Mouse (Mus musculus) skeletal muscle tissue, adult 2 months (tissue): Measurements from ENCODE around the gene Adh1.

Experiments
- DNase-seq: peaks from one replicate; pipeline ENCODE4 v3.0.0-alpha.2; 2012; ENCODE audit warnings: low read depth, low spot score

The Adh1 gene

GRCm38 (mm10) chr3:138260721-138261669 lies at the start of gene Adh1:
Adh1 (plus strand) TSS chr3:138260991.
- DNase-seq: no peak

GRCm38 (mm10) chr3:138212431-138212951 lies 48.3 kb upstream of the Adh1 start:
- DNase-seq: no peak

- no peak for DNase-seq
These were observed 45.3 kb upstream of the Adh1 start for GRCm38 (mm10) chr3:138215395-138215989.

- no peak for DNase-seq
These were observed 44.7 kb upstream of the Adh1 start for GRCm38 (mm10) chr3:138216091-138216490.

- no peak for DNase-seq
These were observed 43.0 kb upstream of the Adh1 start, which contains the start of gene Adh7 for GRCm38 (mm10) chr3:138217631-138218264. Adh7 (plus strand) TSS chr3:138217760.

- DNase-seq: no peak
These were observed 39.7 kb upstream of the Adh1 start for GRCm38 (mm10) chr3:138221116-138221515.

- no peak for DNase-seq
These were observed 38.3 kb upstream of the Adh1 start for GRCm38 (mm10) chr3:138222511-138222910.

- peak; percentile 57 for DNase-seq
These were observed 37.8 kb upstream of the Adh1 start for GRCm38 (mm10) chr3:138222952-138223351.

GRCm38 (mm10) chr3:138224363-138224954 lies 36.3 kb upstream of the Adh1 start:
- no peak for DNase-seq

GRCm38 (mm10) chr3:138225331-138225730 lies 35.5 kb upstream of the Adh1 start:
- no peak for DNase-seq

- no peak for DNase-seq
These were observed 34.9 kb upstream of the Adh1 start for GRCm38 (mm10) chr3:138225853-138226252.

GRCm38 (mm10) chr3:138226476-138226875 lies 34.3 kb upstream of the Adh1 start:
- DNase-seq: no peak

- no peak for DNase-seq
These were observed 33.7 kb upstream of the Adh1 start for GRCm38 (mm10) chr3:138227082-138227481.

GRCm38 (mm10) chr3:138227782-138228181 lies 33.0 kb upstream of the Adh1 start:
- DNase-seq: no peak

GRCm38 (mm10) chr3:138229448-138229847 lies 31.3 kb upstream of the Adh1 start:
- DNase-seq: no peak

GRCm38 (mm10) chr3:138230266-138230665 lies 30.5 kb upstream of the Adh1 start:
- DNase-seq: no peak

GRCm38 (mm10) chr3:138231531-138231930 lies 29.3 kb upstream of the Adh1 start:
- DNase-seq: no peak

- DNase-seq: no peak
These were observed 24.1 kb upstream of the Adh1 start for GRCm38 (mm10) chr3:138236546-138237163.

GRCm38 (mm10) chr3:138238046-138238445 lies 22.7 kb upstream of the Adh1 start:
- DNase-seq: no peak

GRCm38 (mm10) chr3:138239461-138239860 lies 21.3 kb upstream of the Adh1 start:
- DNase-seq: no peak

- DNase-seq: no peak
These were observed 20.4 kb upstream of the Adh1 start for GRCm38 (mm10) chr3:138240411-138240810.
